Mouse (Mus musculus): ENCODE results near the gene Ccdc7a. TPM values are rescaled to one million over a fixed set of nuclear protein-coding genes. Genes with fewer than 3 reads are reported as not detected.

Ccdc7a gene
- not detected in 2 replicates for polyA plus RNA-seq (2012; ENCODE audit: low replicate concordance)

DNA sequence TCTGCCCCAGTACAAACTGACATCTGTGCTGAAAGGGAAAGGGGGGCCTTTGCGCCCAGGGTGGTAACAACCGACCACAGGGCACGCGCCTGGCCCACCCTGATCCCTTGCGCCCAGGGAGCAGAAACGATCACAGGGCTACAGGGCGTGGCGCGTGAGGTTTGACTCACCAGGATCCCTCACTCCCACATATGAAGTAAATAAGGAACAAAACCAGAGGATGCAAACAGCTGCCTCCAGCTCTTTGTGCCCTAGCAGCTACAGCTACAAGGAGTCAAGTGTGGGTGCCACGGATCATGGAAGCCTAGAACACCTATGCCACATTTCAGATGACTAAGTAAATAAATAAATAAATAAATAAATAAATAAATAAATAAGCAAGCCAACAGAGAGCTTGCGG, at the start of gene Ccdc7a:
TSS of gene Ccdc7a (minus strand) at position 101 of the 400 bp plus-strand sequence.

DNA sequence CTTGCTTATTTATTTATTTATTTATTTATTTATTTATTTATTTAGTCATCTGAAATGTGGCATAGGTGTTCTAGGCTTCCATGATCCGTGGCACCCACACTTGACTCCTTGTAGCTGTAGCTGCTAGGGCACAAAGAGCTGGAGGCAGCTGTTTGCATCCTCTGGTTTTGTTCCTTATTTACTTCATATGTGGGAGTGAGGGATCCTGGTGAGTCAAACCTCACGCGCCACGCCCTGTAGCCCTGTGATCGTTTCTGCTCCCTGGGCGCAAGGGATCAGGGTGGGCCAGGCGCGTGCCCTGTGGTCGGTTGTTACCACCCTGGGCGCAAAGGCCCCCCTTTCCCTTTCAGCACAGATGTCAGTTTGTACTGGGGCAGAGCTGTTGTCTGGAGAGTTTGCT, 1.5 kb upstream of the Ccdc7a start, which contains the start of gene Ccdc7b:
TSS of gene Ccdc7b (plus strand) at position 301 of the 400 bp plus-strand sequence.

DNA sequence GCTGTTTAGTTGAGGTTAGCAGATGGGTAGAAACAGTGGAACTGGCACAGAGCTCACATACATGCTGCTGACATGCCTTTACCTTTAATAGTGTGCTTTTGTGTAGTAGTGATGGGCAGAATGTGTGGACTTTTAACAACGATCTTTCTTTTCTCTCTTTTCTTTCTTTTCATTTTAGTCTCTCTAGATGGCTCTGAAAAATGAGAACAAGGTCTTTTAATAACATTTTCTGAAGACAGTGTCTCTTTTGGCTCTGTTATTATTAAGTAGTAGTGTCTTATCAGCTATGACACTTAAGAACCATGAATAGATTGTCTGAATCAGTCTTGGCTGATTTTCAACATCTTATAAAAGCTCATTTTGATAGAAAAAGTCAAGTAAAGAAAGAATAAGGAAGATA, 266.7 kb downstream of the Ccdc7a start, which contains the start of gene Gm3952:
TSS of gene Gm3952 (minus strand) at position 101 of the 400 bp plus-strand sequence.

DNA sequence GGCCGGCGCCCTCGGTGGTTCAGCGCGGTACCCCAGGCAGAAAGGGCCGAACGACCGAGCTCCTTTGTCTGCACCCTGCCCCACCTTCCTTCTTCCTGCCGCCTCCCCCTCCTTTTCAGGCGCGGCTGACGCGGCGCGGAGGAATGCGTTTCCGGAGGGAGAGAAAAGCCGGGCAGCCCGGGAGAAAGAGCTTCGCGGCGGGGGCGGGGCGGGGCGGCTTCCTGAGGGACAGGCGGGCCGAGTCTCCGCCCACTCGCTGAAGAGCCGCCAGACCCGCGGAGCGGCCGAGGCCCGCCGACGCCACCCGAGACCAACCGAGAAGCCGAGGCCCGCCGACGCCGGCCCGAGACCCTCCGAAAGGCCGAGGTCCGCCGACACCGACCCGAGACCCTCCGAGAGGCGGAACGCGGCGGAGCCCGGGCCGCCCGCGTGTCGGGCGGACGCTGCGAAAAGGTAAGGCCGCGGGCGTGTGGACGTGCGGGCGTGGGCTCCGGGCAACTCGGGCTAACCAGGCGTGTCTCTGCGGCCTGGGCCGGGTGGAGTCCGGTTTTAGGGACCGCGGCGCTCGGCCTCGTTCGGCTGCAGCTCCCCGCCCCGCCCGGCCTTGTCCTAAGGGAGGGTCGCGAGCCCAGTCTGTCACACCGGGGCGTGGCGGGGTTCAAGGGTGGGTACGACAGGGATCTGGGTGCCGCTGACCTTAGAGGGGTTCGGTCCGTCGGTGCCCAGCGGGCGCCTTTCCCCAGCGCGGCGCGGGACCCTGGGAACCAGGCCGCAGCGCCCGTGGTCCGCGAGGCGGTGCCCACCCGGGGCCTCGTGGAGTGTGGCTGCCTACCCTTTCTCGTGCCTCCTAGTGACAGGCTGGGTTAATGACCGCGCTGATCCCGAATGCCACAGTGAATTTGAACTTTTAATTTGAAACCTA, 379.5 kb downstream of the Ccdc7a start, which contains the start of gene Itgb1:
TSS of gene Itgb1 (plus strand) at position 148 of the 922 bp plus-strand sequence.

Other genes with a start within 250 kb of the Ccdc7a start
- gene Ccdc7b, start 1.6 kb upstream of the Ccdc7a start, polyA plus RNA-seq (2012; ENCODE audit: low replicate concordance): not detected in 2 replicates
- not detected in 2 replicates for gene Gm10999, start 66.1 kb upstream of the Ccdc7a start, polyA plus RNA-seq (2012; ENCODE audit: low replicate concordance)
- gene 2610044O15Rik8, start 168.9 kb upstream of the Ccdc7a start, polyA plus RNA-seq (2012; ENCODE audit: low replicate concordance): 0.50 and 0.55 TPM in 2 replicates